In the genomic region with DNA sequence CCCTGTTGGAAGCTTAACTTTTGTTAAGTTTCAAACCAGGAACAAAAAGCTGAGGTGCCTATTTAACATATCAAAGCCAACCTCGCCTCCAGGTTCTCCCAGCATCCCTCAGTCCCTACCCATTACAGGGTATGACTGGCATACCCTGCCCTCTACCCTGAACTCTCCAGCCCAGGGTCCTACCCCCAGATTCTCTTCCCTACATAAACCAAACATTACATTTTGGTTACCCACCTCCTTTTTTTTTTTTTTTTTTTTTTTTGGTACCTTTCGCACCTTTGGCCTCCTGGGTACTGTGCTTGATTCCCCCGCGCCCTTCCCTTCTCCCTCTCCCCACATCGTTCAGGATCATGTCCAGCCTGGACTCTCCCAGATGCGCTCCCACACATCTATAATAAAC, we compare ENCODE assay signal across 32 mouse cellular contexts. TPM values are rescaled to one million over a fixed set of nuclear protein-coding genes. Genes with fewer than 3 reads are reported as not detected.
"Had no signal": no experiment of that assay in that cellular context is flagged by ENCODE, and none has a peak within 500 bp of the region (broad histone marks: within the 10 kb centered on the region; RNA-seq: fewer than 3 reads in every experiment).

No protein-coding gene starts in this region.

- H3K27ac ChIP-seq: limb, embryonic 10.5 days; limb, embryonic 12.5 days; limb, embryonic 13.5 days; limb, embryonic 15.5 days; liver, embryonic 12.5 days; liver, embryonic 13.5 days; liver, embryonic 14.5 days; liver, embryonic 15.5 days; lung, embryonic 15.5 days; macrophage; midbrain, embryonic 10.5 days; midbrain, embryonic 12.5 days; midbrain, embryonic 13.5 days; midbrain, embryonic 15.5 days; neural tube, embryonic 12.5 days had no signal

- DNase-seq: left cerebral cortex, postnatal 4 days; liver; liver, embryonic 13.5 days; liver, postnatal 0 days; lung, adult 2 months; lung, embryonic 14.5 days; lung, postnatal 10 days; lung, postnatal 14 days; lung, postnatal 36 days; lung, postnatal 4 days; midbrain, embryonic 14.5 days had no signal

- H3K9ac ChIP-seq: limb, embryonic 12.5 days; limb, embryonic 13.5 days; limb, embryonic 15.5 days; liver, embryonic 12.5 days; liver, embryonic 13.5 days; liver, embryonic 14.5 days; liver, embryonic 15.5 days; liver, postnatal 0 days; lung, embryonic 14.5 days; lung, embryonic 15.5 days; midbrain, embryonic 12.5 days; midbrain, embryonic 13.5 days; midbrain, embryonic 15.5 days; neural tube, embryonic 12.5 days had no signal

- H3K4me3 ChIP-seq: limb, embryonic 10.5 days; limb, embryonic 12.5 days; limb, embryonic 13.5 days; limb, embryonic 15.5 days; liver, embryonic 12.5 days; liver, embryonic 13.5 days; liver, embryonic 15.5 days; lung, embryonic 15.5 days; megakaryocyte, embryonic 14.5 days; midbrain, embryonic 10.5 days; midbrain, embryonic 12.5 days; midbrain, embryonic 13.5 days; midbrain, embryonic 15.5 days; myocyte; neural tube, embryonic 12.5 days had no signal

- H3K27me3 ChIP-seq: liver, embryonic 13.5 days; liver, embryonic 15.5 days; megakaryocyte, embryonic 14.5 days; midbrain, embryonic 13.5 days; midbrain, embryonic 15.5 days had no signal

- H3K9me3 ChIP-seq: limb, embryonic 10.5 days; limb, embryonic 13.5 days; limb, embryonic 15.5 days; liver, embryonic 12.5 days; liver, embryonic 13.5 days; liver, embryonic 15.5 days; lung, embryonic 15.5 days; midbrain, embryonic 10.5 days; midbrain, embryonic 12.5 days; midbrain, embryonic 13.5 days; midbrain, embryonic 15.5 days; neural tube, embryonic 12.5 days had no signal

- H3K4me1 ChIP-seq: limb, embryonic 15.5 days; liver, embryonic 12.5 days; liver, embryonic 13.5 days; liver, embryonic 15.5 days; megakaryocyte, embryonic 14.5 days; midbrain, embryonic 10.5 days; midbrain, embryonic 12.5 days; midbrain, embryonic 13.5 days; midbrain, embryonic 15.5 days; neural tube, embryonic 12.5 days had no signal

- H3K36me3 ChIP-seq: limb, embryonic 10.5 days; limb, embryonic 12.5 days; limb, embryonic 13.5 days; limb, embryonic 15.5 days; liver, embryonic 12.5 days; liver, embryonic 13.5 days; liver, embryonic 15.5 days; lung, embryonic 15.5 days; midbrain, embryonic 10.5 days; midbrain, embryonic 12.5 days; midbrain, embryonic 13.5 days; midbrain, embryonic 15.5 days; neural tube, embryonic 12.5 days had no signal

RNA-seq across cellular contexts. Expression of gene Col6a5, which starts 15.9 kb away (rescaled TPM):
- total RNA-seq: megakaryocyte progenitor cell, adult 5-6 weeks; megakaryocyte, adult 5-6 weeks; megakaryocyte-erythroid progenitor cell, adult 5-6 weeks; monocyte, adult 5-6 weeks had no signal
- polyA plus RNA-seq: liver, embryonic 11.5 days; liver, embryonic 12.5 days; liver, embryonic 15.5 days; liver, postnatal 0 days; macrophage; midbrain, embryonic 10.5 days; myocyte had no signal
